Mouse (Mus musculus) MEL (cell line): ENCODE measurements around the gene Mlh1.

Experiments
- CHD1 ChIP-seq: IDR thresholded peaks from 2 replicates; pipeline ENCODE4 v1.6.1; 2012; ENCODE audit warnings: low read depth, mild to moderate bottlenecking, inconsistent platforms, low read length, improper control_type of control experiment
- CTCF ChIP-seq, 3 experiments: IDR thresholded peaks in 2 of 3; conservative IDR thresholded peaks in 1 of 3; 2 replicates each; pipeline ENCODE4 v1.5.1; 2011 to 2012; ENCODE audit warnings: low read length in 3 of 3, low read depth in 2 of 3, mild to moderate bottlenecking in 2 of 3, improper control_type of control experiment in 1 of 3, inconsistent platforms in 1 of 3, mixed read lengths in 1 of 3, moderate library complexity in 1 of 3; ENCODE audit not compliant: control insufficient read depth in 1 of 3, insufficient read depth in 1 of 3, poor library complexity in 1 of 3, severe bottlenecking in 1 of 3
- EP300 ChIP-seq, 2 experiments: IDR thresholded peaks; 2 replicates each; pipeline ENCODE4 v1.6.1; 2011; ENCODE audit warnings: improper control_type of control experiment in 2 of 2, low read length in 2 of 2, low read depth in 1 of 2, mild to moderate bottlenecking in 1 of 2
- GATA1 ChIP-seq: IDR thresholded peaks from 2 replicates; pipeline ENCODE4 v1.6.1; 2011; ENCODE audit warnings: low read depth, low read length, improper control_type of control experiment
- POLR2A ChIP-seq, 2 experiments: IDR thresholded peaks; 2 replicates each; pipeline ENCODE4 v1.6.1; 2011 to 2012; ENCODE audit warnings: low read length in 2 of 2, mild to moderate bottlenecking in 2 of 2, control low read depth in 1 of 2, improper control_type of control experiment in 1 of 2, low read depth in 1 of 2, moderate library complexity in 1 of 2; ENCODE audit not compliant: control insufficient read depth in 1 of 2, insufficient read depth in 1 of 2, poor library complexity in 1 of 2
- TBP ChIP-seq: IDR thresholded peaks from 2 replicates; pipeline ENCODE4 v1.8.0; 2011; ENCODE audit warnings: low read depth, low read length, improper control_type of control experiment
- TCF12 ChIP-seq: IDR thresholded peaks from 2 replicates; pipeline ENCODE4 v1.6.1; 2014; ENCODE audit warnings: low read depth, mild to moderate bottlenecking, inconsistent platforms, low read length, improper control_type of control experiment, moderate library complexity
- UBTF ChIP-seq: IDR thresholded peaks from 2 replicates; pipeline ENCODE4 v1.6.1; 2012; ENCODE audit warnings: low read depth, mild to moderate bottlenecking, inconsistent platforms, low read length, improper control_type of control experiment, moderate library complexity, borderline replicate concordance; ENCODE audit not compliant: insufficient read depth
- USF1 ChIP-seq: IDR thresholded peaks from 2 replicates; pipeline ENCODE4 v1.6.1; 2014; ENCODE audit warnings: low read depth, mild to moderate bottlenecking, inconsistent platforms, low read length, improper control_type of control experiment, moderate library complexity
- USF2 ChIP-seq, 2 experiments: IDR thresholded peaks; 2 replicates each; pipeline ENCODE4 v1.6.1; 2011 to 2012; ENCODE audit warnings: improper control_type of control experiment in 2 of 2, low read length in 2 of 2, borderline replicate concordance in 1 of 2, inconsistent platforms in 1 of 2, low read depth in 1 of 2, mild to moderate bottlenecking in 1 of 2; ENCODE audit not compliant: insufficient read depth in 1 of 2
- ZNF384 ChIP-seq: IDR thresholded peaks from 2 replicates; pipeline ENCODE4 v1.6.1; 2012; ENCODE audit warnings: low read depth, mild to moderate bottlenecking, inconsistent platforms, low read length, improper control_type of control experiment

- TF ChIP-seq POLR2A (IDR thresholded peaks at IDR 0.05; ENCODE audit: control insufficient read depth in 1 of 2, insufficient read depth in 1 of 2, low read depth in 1 of 2, low read length in 2 of 2, poor library complexity in 1 of 2) (no peak), UBTF (no peak), TCF12 (no peak), ZNF384 (no peak), CTCF (IDR thresholded peaks at IDR 0.05 in 2 of 3, conservative IDR thresholded peaks at IDR 0.05 in 1 of 3; ENCODE audit: control insufficient read depth in 1 of 3, insufficient read depth in 1 of 3, low read depth in 2 of 3, low read length in 3 of 3, poor library complexity in 1 of 3, severe bottlenecking in 1 of 3) (no peak), GATA1 (no peak), TBP (no peak), USF2 (IDR thresholded peaks at IDR 0.05; ENCODE audit: borderline replicate concordance in 1 of 2, insufficient read depth in 1 of 2, low read depth in 1 of 2, low read length in 2 of 2) (no peak), EP300 (IDR thresholded peaks at IDR 0.05; ENCODE audit: low read depth in 1 of 2, low read length in 2 of 2) (no peak), CHD1 (no peak), USF1 (no peak)
These were observed 21.6 kb upstream of the Mlh1 start for GRCm38 (mm10) chr9:111293234-111293633.
